Mouse (Mus musculus) heart, postnatal 14 days (tissue): ENCODE measurements around the gene Gm49395. TPM values are rescaled to one million over a fixed set of nuclear protein-coding genes. Genes with fewer than 3 reads are reported as not detected.

Experiments
- DNase-seq, 2 experiments: peaks; one replicate each; pipeline ENCODE4 v3.0.0; 2021 to 2022
- intact Hi-C: fragments of 180-260 bp; cut with DNase I; formaldehyde crosslinking; loops from one replicate; pipeline ENCODE4 v1.15.1; 2025
- total RNA-seq, 2 experiments: library from RNA; stranded (reverse); gene quantifications; 2 replicates each; pipeline ENCODE4 v1.2.3; 2021

Gm49395 gene
- total RNA-seq, 2 experiments from 2014 or later: 10.7 to 14.7 TPM

DNA sequence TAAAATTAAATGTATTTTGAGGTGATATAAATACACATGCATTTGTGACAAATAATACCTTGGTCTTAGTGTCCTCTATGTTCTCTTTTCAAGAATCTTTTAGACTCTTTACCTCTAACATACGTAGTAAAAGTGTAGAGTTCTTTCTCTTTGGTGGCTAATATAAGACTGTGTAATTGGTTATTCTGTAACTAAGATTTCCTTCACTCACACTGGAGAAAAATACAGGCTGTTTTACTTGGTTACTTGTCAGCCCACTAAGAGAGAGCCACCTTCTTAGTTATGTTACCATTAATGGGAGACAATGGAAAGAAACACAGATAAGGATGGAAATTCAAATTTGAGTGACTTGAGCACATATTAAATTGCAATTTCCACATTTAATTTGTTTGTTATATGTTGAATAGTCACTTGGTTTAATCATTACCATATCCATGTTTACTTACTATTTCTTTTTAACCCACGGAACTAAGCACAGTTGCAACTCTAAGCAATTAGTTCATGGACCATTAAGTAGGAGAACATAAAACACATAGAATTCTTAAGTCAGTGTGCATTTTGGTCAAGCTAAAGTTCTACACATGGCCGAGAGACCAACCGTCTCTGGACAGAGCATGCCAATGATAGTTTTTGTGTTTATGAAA, 34.3 kb downstream of the Gm49395 start:
- no peak for DNase-seq
- intact Hi-C loops: no loop called here

DNA sequence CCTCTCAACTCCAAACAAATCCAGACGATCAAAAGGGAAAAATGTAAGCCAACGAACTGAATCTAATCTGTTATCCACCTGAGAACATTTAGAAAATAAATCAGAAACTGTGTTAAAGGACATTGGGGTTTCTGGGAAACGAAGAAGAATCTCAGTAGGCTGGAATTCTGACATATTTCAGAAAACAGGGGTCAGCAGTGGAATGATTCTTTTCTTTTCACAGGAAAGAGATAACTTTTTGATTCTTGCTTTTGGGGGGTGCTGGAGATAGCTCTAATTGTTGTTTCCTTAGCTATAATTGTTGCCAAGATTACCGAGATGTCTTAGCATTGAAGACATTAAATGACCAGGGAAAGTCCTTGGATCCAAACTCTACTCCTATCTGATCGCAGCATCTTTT, 44.2 kb downstream of the Gm49395 start:
- no peak for DNase-seq
- intact Hi-C loops: no loop called here

- peak in 1 of 2 experiments; percentile 9 for DNase-seq
- intact Hi-C loops: no loop called here
Observed at GRCm38 (mm10) chr13:115054783-115055182, 46.9 kb downstream of the Gm49395 start.

- DNase-seq: no peak
- intact Hi-C loops: no loop called here
Observed at GRCm38 (mm10) chr13:115052568-115052967, 49.2 kb downstream of the Gm49395 start.

- DNase-seq: no peak
- intact Hi-C loops: no loop called here
Observed at GRCm38 (mm10) chr13:115050660-115051559, 50.8 kb downstream of the Gm49395 start.

- intact Hi-C loops: no loop called here
- no peak for DNase-seq
Observed at GRCm38 (mm10) chr13:115042652-115043051, 59.1 kb downstream of the Gm49395 start.

DNA sequence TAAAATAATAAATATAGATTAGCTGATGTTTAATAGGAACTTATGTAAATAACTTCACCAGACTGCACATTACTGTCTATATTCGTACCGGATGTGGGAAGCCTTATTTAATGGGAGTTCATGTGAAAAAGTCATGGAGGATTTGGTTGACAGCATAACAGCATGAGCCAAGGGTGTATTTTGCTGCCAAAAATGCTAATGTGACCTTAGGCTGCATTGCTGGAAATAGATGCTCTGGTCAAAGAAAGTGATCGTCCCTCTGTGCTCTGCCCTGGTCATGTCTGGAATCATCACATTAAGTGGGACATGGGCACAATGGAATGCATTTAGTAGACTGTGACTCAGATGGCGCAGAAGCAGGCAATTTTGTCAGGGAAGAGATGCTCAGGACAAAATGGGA, 64.4 kb downstream of the Gm49395 start:
- no peak for DNase-seq
- intact Hi-C loops: no loop called here

DNA sequence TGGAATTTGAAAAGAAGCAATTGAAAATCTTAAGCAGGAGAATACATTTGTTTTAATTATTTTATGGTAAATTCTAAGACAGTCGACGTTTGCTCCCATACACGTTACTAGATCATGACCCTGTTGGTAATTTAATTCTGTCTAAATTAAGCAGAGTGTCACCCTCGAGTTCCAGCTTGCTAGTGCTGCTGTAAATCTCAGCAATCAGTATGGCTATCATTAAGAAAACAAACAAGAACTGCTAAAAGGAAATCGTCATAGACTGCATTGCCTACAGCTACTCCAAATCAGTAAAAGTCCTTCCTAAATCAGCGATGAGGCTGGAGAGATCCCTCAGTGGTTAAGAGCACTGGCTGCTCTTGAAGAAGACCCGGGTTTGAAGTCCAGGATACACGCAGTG, 66.3 kb downstream of the Gm49395 start:
- intact Hi-C loops: no loop called here

GRCm38 (mm10) chr13:115033135-115033534, 68.6 kb downstream of the Gm49395 start:
- intact Hi-C loops: loop anchor here (5.0 kb wide), 1 partner anchor 54 kb away; no protein-coding TSS in a partner anchor

More for the DNA sequence above, 66.3 kb downstream of the Gm49395 start:
- no peak for DNase-seq

GRCm38 (mm10) chr13:115031177-115032000, 70.3 kb downstream of the Gm49395 start:
- DNase-seq: peak in 1 of 2 experiments; percentile 52
- intact Hi-C loops: loop anchor here (5.0 kb wide), 1 partner anchor 56 kb away; no protein-coding TSS in a partner anchor

More at GRCm38 (mm10) chr13:115033135-115033534, 68.6 kb downstream of the Gm49395 start:
- no peak for DNase-seq

GRCm38 (mm10) chr13:115025394-115025793, 76.3 kb downstream of the Gm49395 start:
- no peak for DNase-seq
- intact Hi-C loops: no loop called here

- intact Hi-C loops: no loop called here
- DNase-seq: no peak
Observed at GRCm38 (mm10) chr13:115022117-115022787, 79.5 kb downstream of the Gm49395 start.

DNA sequence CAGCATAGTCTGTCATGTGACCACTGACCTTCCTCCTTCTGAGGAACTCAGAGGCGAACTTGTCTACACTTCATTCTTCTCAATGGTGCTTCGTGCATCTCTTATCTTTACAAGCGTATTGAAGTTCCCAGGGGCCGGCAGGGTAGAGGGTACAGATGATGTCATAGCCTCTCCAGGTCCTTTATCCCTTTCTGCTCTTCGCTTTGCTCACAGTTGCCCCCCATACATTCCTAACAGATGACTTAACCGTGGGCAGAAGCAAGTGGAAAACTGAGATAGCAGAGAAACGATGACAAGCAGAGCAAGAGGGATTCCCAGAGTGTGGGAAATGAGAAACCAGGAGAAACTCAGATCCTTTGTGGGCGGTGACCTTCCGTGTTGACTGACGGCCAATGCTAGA, 80.3 kb downstream of the Gm49395 start:
- intact Hi-C loops: no loop called here
- DNase-seq: peak in 1 of 2 experiments; percentile 32

DNA sequence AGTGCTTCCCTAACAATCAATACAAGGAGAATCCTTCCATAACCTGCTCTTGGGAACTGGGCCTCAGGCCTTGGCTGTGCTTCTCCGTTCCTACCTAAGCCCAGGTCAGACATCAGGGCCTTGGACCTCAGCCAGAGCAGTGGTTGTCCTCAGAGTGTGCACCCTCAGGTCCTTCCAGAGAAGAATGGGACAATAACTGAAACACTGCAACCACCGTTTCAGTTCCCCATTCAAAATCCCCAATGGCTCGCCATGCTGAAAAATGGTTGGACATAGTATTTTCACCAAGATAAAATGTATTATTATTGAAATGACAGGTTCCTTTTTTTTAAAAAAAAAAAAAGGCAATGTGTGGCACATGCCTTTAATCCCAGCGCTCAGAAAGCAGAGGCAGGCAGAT, 81.0 kb downstream of the Gm49395 start:
- intact Hi-C loops: no loop called here
- DNase-seq: no peak

DNA sequence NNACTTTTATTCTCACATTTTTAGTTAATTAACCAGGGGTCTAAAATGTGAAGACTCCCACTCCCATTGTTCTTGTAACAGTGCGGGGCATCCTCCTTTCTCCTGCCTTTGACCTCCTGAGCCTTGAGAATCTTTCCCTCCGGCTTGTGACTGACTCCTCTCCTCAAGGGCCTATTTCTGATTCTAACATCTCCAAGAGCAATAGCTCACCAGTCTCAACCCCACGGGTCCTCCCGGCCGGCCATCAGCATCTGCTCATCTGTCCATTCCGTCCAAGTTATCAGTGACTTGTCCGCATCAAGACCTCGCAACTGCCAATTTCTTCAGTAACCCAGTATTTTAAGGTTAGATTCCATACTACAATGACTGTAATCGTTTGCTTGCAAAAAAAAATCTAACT, 84.2 kb downstream of the Gm49395 start:
- DNase-seq: no peak
- intact Hi-C loops: no loop called here

DNA sequence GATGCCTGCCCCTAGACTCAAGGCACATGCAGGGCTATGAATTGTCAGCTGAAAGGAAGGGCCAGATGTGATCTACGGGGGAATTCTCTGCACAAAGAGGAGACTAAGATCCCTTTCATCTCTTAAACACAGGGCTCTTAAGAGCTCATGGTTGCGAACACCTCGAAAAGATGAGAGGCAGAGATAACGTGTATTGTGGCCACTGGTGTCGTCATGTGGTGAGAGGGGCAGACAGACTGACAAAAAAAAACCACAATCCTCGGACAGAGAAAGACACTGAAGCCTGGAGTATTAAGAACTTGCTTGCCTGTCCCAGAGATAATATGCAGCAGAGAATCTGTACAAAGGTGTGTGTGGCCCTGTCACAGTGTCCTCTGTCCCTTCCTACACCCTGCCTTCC, 90.2 kb downstream of the Gm49395 start:
- no peak for DNase-seq
- intact Hi-C loops: no loop called here

- no peak for DNase-seq
- intact Hi-C loops: loop anchor here (5.0 kb wide), 1 partner anchor 81 kb away; no protein-coding TSS in a partner anchor
Observed at GRCm38 (mm10) chr13:115006213-115006835, 95.4 kb downstream of the Gm49395 start.

- DNase-seq: no peak
- intact Hi-C loops: loop anchor here (5.0 kb wide), 1 partner anchor 82 kb away; no protein-coding TSS in a partner anchor
Observed at GRCm38 (mm10) chr13:115005342-115005741, 96.4 kb downstream of the Gm49395 start.

GRCm38 (mm10) chr13:115003444-115004053, 98.2 kb downstream of the Gm49395 start:
- no peak for DNase-seq
- intact Hi-C loops: loop anchor here (5.0 kb wide), 1 partner anchor 99 kb away; the partner anchor contains the start of genes Gm49395 and Itga1
